Mouse (Mus musculus): ENCODE measurements around the gene Inka1. TPM values are rescaled to one million over a fixed set of nuclear protein-coding genes. Genes with fewer than 3 reads are reported as not detected.

Gene Inka1
- polyA plus RNA-seq, 2 experiments, result 79.6 to 112 TPM

DNA sequence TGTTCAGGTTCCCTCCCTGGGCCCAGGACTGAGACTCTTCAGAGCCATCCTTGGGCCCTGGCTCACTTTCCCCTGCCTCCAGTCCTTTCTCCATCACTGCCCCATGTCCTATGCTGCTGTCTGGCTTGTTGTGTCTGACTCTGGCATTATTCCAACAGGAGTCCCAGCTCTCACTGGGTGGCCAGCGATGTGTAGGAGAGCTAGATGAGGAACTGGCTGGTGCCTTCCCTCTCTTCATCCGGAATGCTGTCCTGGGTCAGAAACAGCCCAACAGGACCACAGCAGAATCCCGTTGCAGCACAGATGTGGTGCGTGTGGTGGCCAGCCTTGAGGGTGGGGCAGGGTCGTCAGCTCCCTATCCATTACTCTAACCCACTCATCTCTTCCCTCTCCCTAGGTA, 15.4 kb downstream of the Inka1 start:
- Histone ChIP-seq H3K27ac (replicated peaks; ENCODE audit: low read depth, low read length) (no peak overlapping the region), H3K9me3 (ENCODE audit: control insufficient read depth, low read length) (no peaks in the 10 kb centered on the region), H3K4me2 (replicated peaks; ENCODE audit: low read depth, low read length, severe bottlenecking) (no peak overlapping the region), H3K4me3 (replicated peaks; ENCODE audit: low read length) (no peak overlapping the region), H3K36me3 (ENCODE audit: control insufficient read depth, insufficient read depth, low read length) (peaks cover 21% of the 10 kb centered on the region), H3K4me1 (ENCODE audit: control insufficient read depth, insufficient read depth, low read length) (peaks cover 2% of the 10 kb centered on the region), H3K27me3 (ENCODE audit: control insufficient read depth, insufficient read depth, low read length) (no peaks in the 10 kb centered on the region), H3K9ac (ENCODE audit: low read depth, low read length, severe bottlenecking) (no peak overlapping the region)
- 85% methylated on average over 5 of the region's 5 CpGs for WGBS
- ATAC-seq (ENCODE audit: low FRiP score, low read depth), result no peak
- TF ChIP-seq POLR2A (IDR thresholded peaks at IDR 0.05; ENCODE audit: borderline replicate concordance, extremely low read depth, insufficient read depth, insufficient read length), result no peak
- no peak for DNase-seq (ENCODE audit: low spot score)

DNA sequence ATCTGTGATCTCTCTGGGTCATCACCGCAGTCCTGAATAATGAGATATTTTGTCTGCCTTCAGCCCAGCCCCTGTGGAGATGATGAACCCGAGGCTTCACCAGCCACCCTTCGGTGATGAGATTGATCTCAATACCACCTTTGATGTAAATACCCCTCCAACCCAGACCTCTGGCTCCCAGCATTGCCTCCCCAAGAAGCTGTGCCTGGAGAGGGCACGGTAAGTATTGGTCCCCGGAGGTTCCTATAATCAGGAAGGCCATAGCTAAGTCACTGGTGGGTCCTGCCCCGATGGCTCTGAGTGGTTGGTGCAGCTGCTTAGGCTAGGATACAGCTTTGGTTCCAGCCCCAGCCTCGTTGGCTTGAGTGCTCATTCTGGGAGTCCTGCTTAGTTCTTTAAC, 17.1 kb downstream of the Inka1 start:
- Histone ChIP-seq H3K27me3 (ENCODE audit: control insufficient read depth, insufficient read depth, low read length) (no peaks in the 10 kb centered on the region), H3K4me1 (ENCODE audit: control insufficient read depth, insufficient read depth, low read length) (no peaks in the 10 kb centered on the region), H3K36me3 (ENCODE audit: control insufficient read depth, insufficient read depth, low read length) (peaks cover 21% of the 10 kb centered on the region), H3K9me3 (ENCODE audit: control insufficient read depth, low read length) (no peaks in the 10 kb centered on the region), H3K9ac (ENCODE audit: low read depth, low read length, severe bottlenecking) (no peak overlapping the region), H3K4me3 (replicated peaks; ENCODE audit: low read length) (no peak overlapping the region), H3K27ac (replicated peaks; ENCODE audit: low read depth, low read length) (no peak overlapping the region), H3K4me2 (replicated peaks; ENCODE audit: low read depth, low read length, severe bottlenecking) (no peak overlapping the region)
- 92% methylated on average over 7 of the region's 7 CpGs for WGBS
- DNase-seq (ENCODE audit: low spot score), result no peak
- TF ChIP-seq POLR2A (IDR thresholded peaks at IDR 0.05; ENCODE audit: borderline replicate concordance, extremely low read depth, insufficient read depth, insufficient read length), result no peak
- no peak for ATAC-seq (ENCODE audit: low FRiP score, low read depth)

DNA sequence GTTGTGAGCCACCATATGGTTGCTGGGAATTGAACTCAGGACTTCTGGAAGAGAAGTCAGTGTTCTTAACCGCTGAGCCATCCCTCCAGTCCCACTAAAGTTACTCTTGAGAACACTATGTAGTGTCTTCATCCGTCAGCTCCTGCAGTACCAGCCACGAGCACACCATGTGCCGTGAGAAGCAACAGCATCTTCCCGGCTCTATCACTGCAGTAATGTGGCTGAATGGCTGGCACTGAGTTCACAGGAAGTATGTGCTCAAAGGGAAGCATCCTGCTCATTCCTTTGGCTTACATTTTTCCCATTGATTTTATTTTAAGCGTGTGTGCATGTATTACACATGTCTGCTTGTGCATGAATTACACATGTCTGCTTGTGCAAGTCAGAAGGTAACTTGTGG, 18.2 kb downstream of the Inka1 start:
- Histone ChIP-seq H3K36me3 (ENCODE audit: control insufficient read depth, insufficient read depth, low read length) (peaks cover 23% of the 10 kb centered on the region), H3K4me2 (replicated peaks; ENCODE audit: low read depth, low read length, severe bottlenecking) (no peak overlapping the region), H3K4me1 (ENCODE audit: control insufficient read depth, insufficient read depth, low read length) (no peaks in the 10 kb centered on the region), H3K9me3 (ENCODE audit: control insufficient read depth, low read length) (no peaks in the 10 kb centered on the region), H3K4me3 (replicated peaks; ENCODE audit: low read length) (no peak overlapping the region), H3K9ac (ENCODE audit: low read depth, low read length, severe bottlenecking) (no peak overlapping the region), H3K27me3 (ENCODE audit: control insufficient read depth, insufficient read depth, low read length) (no peaks in the 10 kb centered on the region), H3K27ac (replicated peaks; ENCODE audit: low read depth, low read length) (no peak overlapping the region)
- TF ChIP-seq POLR2A (IDR thresholded peaks at IDR 0.05; ENCODE audit: borderline replicate concordance, extremely low read depth, insufficient read depth, insufficient read length), result no peak
- ATAC-seq (ENCODE audit: low FRiP score, low read depth), result no peak
- WGBS, result 82% methylated on average over 6 of the region's 6 CpGs
- DNase-seq (ENCODE audit: low spot score), result no peak

GRCm38 (mm10) chr9:107966676-107967075, 19.0 kb downstream of the Inka1 start:
- H3K4me3 ChIP-seq (replicated peaks; ENCODE audit: low read length), result no peak overlapping the region
- H3K4me2 ChIP-seq (replicated peaks; ENCODE audit: low read depth, low read length, severe bottlenecking), result no peak overlapping the region
- ATAC-seq (ENCODE audit: low FRiP score, low read depth), result no peak
- peaks cover 26% of the 10 kb centered on the region for H3K36me3 ChIP-seq (ENCODE audit: control insufficient read depth, insufficient read depth, low read length)
- no peak overlapping the region for H3K27ac ChIP-seq (replicated peaks; ENCODE audit: low read depth, low read length)
- WGBS, result 85% methylated on average over 10 of the region's 10 CpGs
- no peak for DNase-seq (ENCODE audit: low spot score)
- H3K9ac ChIP-seq (ENCODE audit: low read depth, low read length, severe bottlenecking), result no peak overlapping the region
- H3K9me3 ChIP-seq (ENCODE audit: control insufficient read depth, low read length), result no peaks in the 10 kb centered on the region
- no peaks in the 10 kb centered on the region for H3K4me1 ChIP-seq (ENCODE audit: control insufficient read depth, insufficient read depth, low read length)
- H3K27me3 ChIP-seq (ENCODE audit: control insufficient read depth, insufficient read depth, low read length), result no peaks in the 10 kb centered on the region
- no peak for TF ChIP-seq POLR2A (IDR thresholded peaks at IDR 0.05; ENCODE audit: borderline replicate concordance, extremely low read depth, insufficient read depth, insufficient read length)

- Histone ChIP-seq H3K4me3 (replicated peaks; ENCODE audit: low read length) (no peak overlapping the region), H3K9me3 (ENCODE audit: control insufficient read depth, low read length) (no peaks in the 10 kb centered on the region), H3K4me1 (ENCODE audit: control insufficient read depth, insufficient read depth, low read length) (no peaks in the 10 kb centered on the region), H3K9ac (ENCODE audit: low read depth, low read length, severe bottlenecking) (no peak overlapping the region), H3K27me3 (ENCODE audit: control insufficient read depth, insufficient read depth, low read length) (no peaks in the 10 kb centered on the region), H3K27ac (replicated peaks; ENCODE audit: low read depth, low read length) (no peak overlapping the region), H3K36me3 (ENCODE audit: control insufficient read depth, insufficient read depth, low read length) (peaks cover 32% of the 10 kb centered on the region), H3K4me2 (replicated peaks; ENCODE audit: low read depth, low read length, severe bottlenecking) (no peak overlapping the region)
- DNase-seq (ENCODE audit: low spot score) (no peak), ATAC-seq (ENCODE audit: low FRiP score, low read depth) (no peak)
- no peak for TF ChIP-seq POLR2A (IDR thresholded peaks at IDR 0.05; ENCODE audit: borderline replicate concordance, extremely low read depth, insufficient read depth, insufficient read length)
- 91% methylated on average over 9 of the region's 9 CpGs for WGBS
Measured at GRCm38 (mm10) chr9:107964681-107965080, 21.0 kb downstream of the Inka1 start.

DNA sequence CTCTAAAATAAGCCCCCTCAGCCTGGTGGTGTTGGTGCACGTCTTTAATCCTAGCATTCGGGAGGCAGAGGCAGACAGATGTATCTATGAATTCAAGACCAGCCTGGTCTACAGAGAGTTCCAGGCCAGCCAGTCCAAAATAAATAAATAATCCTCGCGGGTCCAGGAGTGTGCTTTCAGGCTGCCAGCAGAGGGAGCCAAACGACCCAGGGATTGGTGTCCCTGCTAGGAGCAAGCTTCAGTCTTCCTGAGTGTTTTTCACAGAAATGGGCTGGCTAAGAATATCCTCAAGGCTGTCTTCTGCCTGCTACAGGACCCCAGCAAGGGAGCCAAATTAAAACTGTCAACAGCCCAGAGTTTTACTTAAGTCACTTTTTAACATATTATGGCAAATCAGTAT, 22.0 kb downstream of the Inka1 start:
- 0 out of 2 replicates have a peak, but pooled peaks have one; percentile 30 for TF ChIP-seq POLR2A (IDR thresholded peaks at IDR 0.05; ENCODE audit: borderline replicate concordance, extremely low read depth, insufficient read depth, insufficient read length)
- DNase-seq (ENCODE audit: low spot score), result peak; percentile 94
- no peak overlapping the region for H3K4me2 ChIP-seq (replicated peaks; ENCODE audit: low read depth, low read length, severe bottlenecking)
- H3K9me3 ChIP-seq (ENCODE audit: control insufficient read depth, low read length), result no peaks in the 10 kb centered on the region
- H3K9ac ChIP-seq (ENCODE audit: low read depth, low read length, severe bottlenecking), result no peak overlapping the region
- H3K36me3 ChIP-seq (ENCODE audit: control insufficient read depth, insufficient read depth, low read length), result peaks cover 30% of the 10 kb centered on the region
- H3K27ac ChIP-seq (replicated peaks; ENCODE audit: low read depth, low read length), result no peak overlapping the region
- WGBS, result 19% methylated on average over 5 of the region's 5 CpGs
- no peak overlapping the region for H3K4me3 ChIP-seq (replicated peaks; ENCODE audit: low read length)
- no peaks in the 10 kb centered on the region for H3K27me3 ChIP-seq (ENCODE audit: control insufficient read depth, insufficient read depth, low read length)
- peak; percentile 77; the same call in 1 of the 2 replicates for ATAC-seq (ENCODE audit: low FRiP score, low read depth)
- H3K4me1 ChIP-seq (ENCODE audit: control insufficient read depth, insufficient read depth, low read length), result no peaks in the 10 kb centered on the region

Measured in limb, embryonic 14.5 days (tissue).